Mouse (Mus musculus) heart, adult 2 months (tissue): ENCODE data around the gene Klhl26. TPM values are rescaled to one million over a fixed set of nuclear protein-coding genes. Genes with fewer than 3 reads are reported as not detected.

Experiments
- DNase-seq, 2 experiments: peaks; one replicate each; pipeline ENCODE4 v3.0.0; 2021
- H3K27ac ChIP-seq: fragments of 200-600 bp; 2 replicates; pipeline ENCODE4 v1.8.1; 2022
- H3K27me3 ChIP-seq: fragments of 200-500 bp; 2 replicates; pipeline ENCODE4 v1.6.1; 2012; ENCODE audit warnings: mild to moderate bottlenecking, low read length, inconsistent platforms, mixed read lengths; ENCODE audit not compliant: control insufficient read depth, insufficient read depth
- H3K36me3 ChIP-seq: fragments of 200-500 bp; 2 replicates; pipeline ENCODE4 v1.6.1; 2012; ENCODE audit warnings: low read length, inconsistent platforms; ENCODE audit not compliant: control insufficient read depth, insufficient read depth
- H3K4me1 ChIP-seq: fragments of 200-500 bp; 2 replicates; pipeline ENCODE4 v1.6.1; 2011; ENCODE audit warnings: low read length; ENCODE audit not compliant: control insufficient read depth, insufficient read depth
- H3K4me3 ChIP-seq: fragments of 200-600 bp; 2 replicates; pipeline ENCODE4 v1.8.1; 2022
- H3K79me2 ChIP-seq: fragments of 200-500 bp; replicated peaks from 2 replicates; pipeline ENCODE4 v1.6.1; 2012; ENCODE audit warnings: mild to moderate bottlenecking, inconsistent platforms, low read length, moderate library complexity, mixed read lengths; ENCODE audit not compliant: control insufficient read depth, insufficient read depth
- H3K9ac ChIP-seq: fragments of 200-500 bp; 2 replicates; pipeline ENCODE4 v1.6.1; 2012; ENCODE audit warnings: low read depth, mild to moderate bottlenecking, control low read depth, inconsistent platforms, low read length, mixed read lengths
- CTCF ChIP-seq: fragments of 200-600 bp; IDR thresholded peaks from 2 replicates; pipeline ENCODE4 v1.8.1; 2022; ENCODE audit warnings: antibody characterized with exemption, mild to moderate bottlenecking, moderate library complexity
- EP300 ChIP-seq: fragments of 200-500 bp; IDR thresholded peaks from 2 replicates; pipeline ENCODE4 v1.6.1; 2011; ENCODE audit warnings: low read depth, low read length, control low read depth; ENCODE audit not compliant: insufficient read depth
- POLR2A ChIP-seq: fragments of 200-500 bp; IDR thresholded peaks from 2 replicates; pipeline ENCODE4 v1.6.1; 2011; ENCODE audit warnings: mild to moderate bottlenecking, low read depth, low read length, control low read depth; ENCODE audit not compliant: insufficient read depth
- WGBS: fragments of 180-500 bp; shearing (Covaris S2); methylation state at CpG from one replicate; pipeline ENCODE4 v1.1.7; 2018; 5-methylcytosine and 5-hydroxymethylcytosine counted together
- intact Hi-C: fragments of 180-260 bp; cut with DNase I; formaldehyde crosslinking; loops from one replicate; pipeline ENCODE4 v1.15.1; 2025
- polyA plus RNA-seq: library from polyadenylated mRNA; depleted of rRNA; stranded (reverse); fragments of >200 nt; gene quantifications from 2 replicates; pipeline ENCODE4 v1.2.3, GENCODE M21; 2012
- total RNA-seq, 2 experiments: library from RNA; stranded (reverse); gene quantifications; 2 replicates each; pipeline ENCODE4 v1.2.3; 2021

Gene Klhl26
- total and polyA plus RNA-seq, 3 experiments = 8.1 to 18.8 (median 8.6) TPM

DNA sequence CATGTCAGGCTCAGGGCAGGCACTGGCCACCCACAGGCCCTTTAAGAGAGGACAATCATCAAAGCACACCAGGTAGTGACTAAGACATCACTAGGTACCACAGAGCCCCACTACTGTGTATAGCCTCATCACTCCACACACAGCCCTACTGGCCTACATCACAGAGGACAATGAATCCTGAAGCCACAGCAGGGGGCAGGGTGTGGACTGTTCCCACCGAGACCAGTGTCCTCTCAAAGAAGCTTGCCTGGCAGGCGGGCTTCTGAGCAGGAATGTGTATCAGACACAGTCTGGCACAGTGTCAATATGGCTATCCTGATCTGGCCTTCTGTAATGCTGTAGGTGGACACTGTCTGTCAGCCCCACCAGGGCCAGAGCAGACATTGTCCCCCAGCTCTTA lies 6.8 kb downstream of the Klhl26 start:
- Histone ChIP-seq H3K27ac (peak overlapping the region; percentile 18), H3K36me3 (no peaks in the 10 kb centered on the region), H3K9ac (no peak overlapping the region), H3K4me3 (no peak overlapping the region), H3K79me2 (no peaks in the 10 kb centered on the region), H3K4me1 (peaks cover 36% of the 10 kb centered on the region), H3K27me3 (no peaks in the 10 kb centered on the region)
- intact Hi-C loops = no loop called here
- no peak for DNase-seq
- TF ChIP-seq EP300 (no peak), POLR2A (no peak), CTCF (no peak)
- 47% methylated on average over 2 of the region's 2 CpGs for WGBS

DNA sequence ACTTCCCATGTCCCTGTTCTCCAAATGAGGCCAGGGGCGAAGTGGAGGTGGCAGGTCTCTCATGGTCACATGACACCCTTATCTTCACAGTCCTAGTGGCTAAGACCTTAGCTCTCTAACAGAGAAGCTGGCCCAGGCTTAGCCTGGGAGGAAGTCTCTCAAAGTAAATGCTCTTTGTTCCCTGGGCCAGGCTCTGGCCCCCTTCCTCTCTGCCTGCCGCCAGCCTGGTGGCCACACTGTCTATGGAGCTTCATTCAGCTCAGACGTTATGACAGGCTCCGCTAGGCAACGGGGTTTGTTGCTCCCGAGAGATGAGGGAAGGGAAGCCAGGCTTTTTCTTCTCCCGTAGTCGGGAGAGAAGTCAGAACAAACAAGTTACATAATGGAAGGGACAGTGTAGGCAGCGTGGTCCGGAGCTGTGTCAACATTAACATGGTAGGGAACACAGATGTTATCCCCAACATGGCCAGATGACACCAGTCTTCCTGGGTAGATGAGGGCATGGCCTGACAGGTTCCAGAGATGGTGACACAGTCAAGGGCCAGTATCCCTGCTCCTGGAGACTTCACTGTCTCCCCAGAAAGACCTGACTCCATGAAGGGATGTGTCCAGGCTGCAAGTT lies 7.4 kb downstream of the Klhl26 start:
- no peak for TF ChIP-seq CTCF
- 0 out of 2 replicates have a peak, but pooled peaks have one; percentile 45 for TF ChIP-seq EP300
- Histone ChIP-seq H3K27me3 (no peaks in the 10 kb centered on the region), H3K27ac (peak overlapping the region; percentile 18), H3K4me3 (no peak overlapping the region), H3K79me2 (no peaks in the 10 kb centered on the region), H3K36me3 (no peaks in the 10 kb centered on the region), H3K9ac (no peak overlapping the region), H3K4me1 (peaks cover 36% of the 10 kb centered on the region)
- intact Hi-C loops = no loop called here
- DNase-seq = no peak
- 14% methylated on average over 10 of the region's 10 CpGs for WGBS

DNA sequence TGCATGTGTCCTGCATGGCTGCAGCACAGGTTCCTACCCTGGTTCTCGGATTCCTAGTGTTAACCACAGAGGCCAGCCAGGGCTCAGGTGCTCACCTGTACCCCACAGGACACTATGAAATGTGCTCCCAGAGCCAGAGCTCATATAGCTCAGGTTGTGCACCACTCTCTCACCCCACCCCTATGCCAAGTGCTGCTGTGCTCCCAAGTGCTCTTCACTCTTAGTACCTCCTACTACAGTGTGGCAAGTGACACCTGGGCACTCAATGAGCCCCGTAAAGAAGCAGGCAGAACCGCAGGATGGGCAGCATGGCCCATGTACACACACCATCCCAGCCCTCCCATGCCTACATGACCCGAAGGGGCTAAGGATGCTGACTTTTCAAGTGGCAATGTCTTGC lies 8.0 kb downstream of the Klhl26 start:
- intact Hi-C loops = no loop called here
- WGBS = 95% methylated on average over 4 of the region's 4 CpGs
- Histone ChIP-seq H3K27ac (peak overlapping the region; percentile 18; the same call in 1 of the 2 replicates), H3K36me3 (no peaks in the 10 kb centered on the region), H3K4me3 (no peak overlapping the region), H3K4me1 (peaks cover 37% of the 10 kb centered on the region), H3K79me2 (no peaks in the 10 kb centered on the region; the same call in 1 of the 2 replicates), H3K9ac (no peak overlapping the region), H3K27me3 (no peaks in the 10 kb centered on the region)
- TF ChIP-seq CTCF = no peak
- TF ChIP-seq EP300 = no peak
- no peak for TF ChIP-seq POLR2A
- no peak for DNase-seq

DNA sequence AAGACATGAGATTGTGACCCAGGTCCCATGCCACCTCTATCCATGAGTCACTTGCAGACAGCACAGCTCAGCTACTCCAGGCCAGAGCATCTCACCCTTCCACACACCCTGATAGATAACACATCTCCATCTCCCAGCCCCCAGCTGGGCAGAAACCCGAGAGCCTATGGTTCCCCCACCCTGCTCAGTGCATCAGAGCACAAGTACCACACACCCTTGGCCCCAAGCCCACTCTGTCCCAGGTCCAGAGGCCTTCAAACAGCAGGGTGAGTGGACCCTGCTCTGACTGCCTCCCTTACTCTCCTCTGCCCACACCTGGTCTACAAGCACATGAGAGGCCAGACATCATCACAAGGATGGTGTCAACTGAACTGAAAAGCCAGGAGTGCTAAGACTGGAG lies 8.9 kb downstream of the Klhl26 start:
- Histone ChIP-seq H3K79me2 (no peaks in the 10 kb centered on the region; the same call in 1 of the 2 replicates), H3K27ac (peak overlapping the region; percentile 71; the same call in 1 of the 2 replicates), H3K36me3 (no peaks in the 10 kb centered on the region), H3K4me1 (peaks cover 37% of the 10 kb centered on the region), H3K27me3 (no peaks in the 10 kb centered on the region), H3K4me3 (no peak overlapping the region), H3K9ac (no peak overlapping the region)
- DNase-seq = no peak
- WGBS = 63% methylated on average over 1 of the region's 1 CpGs
- no peak for TF ChIP-seq EP300
- TF ChIP-seq POLR2A = no peak
- TF ChIP-seq CTCF = no peak
- intact Hi-C loops = no loop called here

DNA sequence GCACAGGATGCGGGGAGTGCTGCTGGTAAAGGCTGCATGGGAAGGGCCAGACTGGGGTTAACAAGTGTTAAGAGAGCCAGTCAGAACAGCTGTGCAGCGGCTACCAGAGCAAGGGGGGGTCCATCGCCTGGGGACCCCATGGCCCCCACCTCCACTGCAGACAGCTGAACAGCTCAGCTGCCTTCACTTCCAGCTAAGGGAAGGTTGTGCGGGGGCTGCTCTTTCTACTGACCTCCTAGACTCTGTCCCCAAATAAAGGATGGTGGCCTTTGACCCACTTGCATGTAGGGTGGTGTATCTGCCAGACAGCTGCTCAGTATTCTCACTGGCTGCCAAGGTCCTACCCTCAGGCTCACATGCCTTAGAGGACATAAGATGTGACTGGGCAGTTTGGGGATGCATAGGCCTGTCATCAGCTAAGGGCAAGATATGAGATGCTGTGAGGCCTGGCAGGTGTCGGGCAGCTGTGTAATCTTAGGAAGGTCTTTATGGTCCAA lies 9.5 kb downstream of the Klhl26 start:
- H3K4me1 ChIP-seq = peaks cover 39% of the 10 kb centered on the region
- DNase-seq = peak; percentile 48 to 58
- H3K9ac ChIP-seq = no peak overlapping the region
- no peaks in the 10 kb centered on the region for H3K27me3 ChIP-seq
- 31% methylated on average over 5 of the region's 5 CpGs for WGBS
- H3K27ac ChIP-seq = peak overlapping the region; percentile 71
- TF ChIP-seq EP300 (no peak), CTCF (no peak), POLR2A (no peak)
- peak overlapping the region; percentile 27; the same call in 1 of the 2 replicates for H3K4me3 ChIP-seq
- intact Hi-C loops = no loop called here
- no peaks in the 10 kb centered on the region; the same call in 1 of the 2 replicates for H3K79me2 ChIP-seq
- no peaks in the 10 kb centered on the region for H3K36me3 ChIP-seq

DNA sequence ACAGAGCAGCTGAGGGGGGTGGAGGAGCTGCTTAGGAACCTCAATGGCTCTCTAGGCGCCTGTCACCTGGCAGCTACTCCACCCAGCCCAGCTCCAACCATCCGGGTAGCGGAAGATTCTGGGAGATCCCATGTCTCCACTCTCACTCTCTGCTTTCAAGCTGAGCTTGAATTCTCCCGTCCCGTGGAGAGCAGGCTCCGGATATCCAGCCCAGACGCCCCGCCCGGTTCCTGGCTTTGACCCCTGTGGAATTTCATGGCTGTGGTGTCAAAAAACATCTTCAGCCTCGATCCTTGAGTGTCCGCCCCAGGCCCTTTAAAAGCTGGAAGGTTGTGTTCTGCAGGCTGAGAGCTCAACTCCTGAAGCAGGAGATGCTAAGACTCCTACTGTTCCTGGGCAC lies 10.0 kb downstream of the Klhl26 start:
- DNase-seq = peak; percentile 78 to 80
- 27% methylated on average over 11 of the region's 11 CpGs for WGBS
- intact Hi-C loops = no loop called here
- Histone ChIP-seq H3K4me1 (peaks cover 39% of the 10 kb centered on the region), H3K4me3 (peak overlapping the region; percentile 27; the same call in 1 of the 2 replicates), H3K36me3 (no peaks in the 10 kb centered on the region), H3K79me2 (no peaks in the 10 kb centered on the region; the same call in 1 of the 2 replicates), H3K9ac (peak overlapping the region; percentile 9; the same call in 1 of the 2 replicates), H3K27me3 (no peaks in the 10 kb centered on the region), H3K27ac (peak overlapping the region; percentile 71)
- TF ChIP-seq CTCF = no peak
- no peak for TF ChIP-seq EP300
